Mouse (Mus musculus): Measurements from ENCODE around the gene Cyp2d26. TPM values are rescaled to one million over a fixed set of nuclear protein-coding genes. Genes with fewer than 3 reads are reported as not detected.

Gene Cyp2d26
- polyA plus RNA-seq, 1 experiment from 2014 or later: not detected

GRCm38 (mm10) chr15:82748141-82748540 lies 46.0 kb downstream of the Cyp2d26 start:
- H3K27me3 ChIP-seq (replicated peaks): no peaks in the 10 kb centered on the region
- H3K9me3 ChIP-seq (replicated peaks): no peaks in the 10 kb centered on the region
- 63% methylated on average over 1 of the region's 1 CpGs for WGBS
- H3K4me3 ChIP-seq (replicated peaks): no peak overlapping the region
- H3K4me2 ChIP-seq: no peak overlapping the region
- H3K27ac ChIP-seq (replicated peaks): no peak overlapping the region
- no peak for ATAC-seq (ENCODE audit: low FRiP score)
- no peaks in the 10 kb centered on the region for H3K4me1 ChIP-seq
- H3K36me3 ChIP-seq: no peaks in the 10 kb centered on the region
- H3K9ac ChIP-seq (replicated peaks): no peak overlapping the region

- no peak overlapping the region for H3K27ac ChIP-seq (replicated peaks)
- no peak overlapping the region for H3K4me2 ChIP-seq
- no peaks in the 10 kb centered on the region for H3K4me1 ChIP-seq
- no peak for ATAC-seq (ENCODE audit: low FRiP score)
- H3K9ac ChIP-seq (replicated peaks): no peak overlapping the region
- WGBS: 61% methylated on average over 1 of the region's 1 CpGs
- H3K36me3 ChIP-seq: no peaks in the 10 kb centered on the region
- no peaks in the 10 kb centered on the region for H3K9me3 ChIP-seq (replicated peaks)
- H3K4me3 ChIP-seq (replicated peaks): no peak overlapping the region
- no peaks in the 10 kb centered on the region for H3K27me3 ChIP-seq (replicated peaks)
These were observed 46.6 kb downstream of the Cyp2d26 start for GRCm38 (mm10) chr15:82747516-82747915.

Small RNA genes within 50 kb of the gene (microRNA-seq; reads per million reads assigned to microRNA genes)
- gene Gm27618: not detected

Other genes with a start within 250 kb of the Cyp2d26 start
- not detected in 2 replicates for gene Cyp2d12, start 239.2 kb downstream of the Cyp2d26 start, polyA plus RNA-seq (2015; fragmentation: Nextera tagmentation; extraction: Ambion mirVana)
- not detected in 2 replicates for gene Cyp2d34, start 173.3 kb downstream of the Cyp2d26 start, polyA plus RNA-seq (2015; fragmentation: Nextera tagmentation; extraction: Ambion mirVana)
- not detected in 2 replicates for gene Cyp2d40, start 30.1 kb downstream of the Cyp2d26 start, polyA plus RNA-seq (2015; fragmentation: Nextera tagmentation; extraction: Ambion mirVana)
- 11.2 and 11.5 TPM in 2 replicates for gene Tcf20, start 193.6 kb upstream of the Cyp2d26 start, polyA plus RNA-seq (2015; fragmentation: Nextera tagmentation; extraction: Ambion mirVana)
- gene Nfam1, start 239.0 kb upstream of the Cyp2d26 start, polyA plus RNA-seq (2015; fragmentation: Nextera tagmentation; extraction: Ambion mirVana): 1.7 and 2.5 TPM in 2 replicates